Mouse (Mus musculus) intestine, postnatal 0 days (tissue): Measurements from ENCODE around the gene Pdss1. TPM values are rescaled to one million over a fixed set of nuclear protein-coding genes. Genes with fewer than 3 reads are reported as not detected.
"Not testable (repeated sequence)": the region's sequence is repeated elsewhere in the genome, so short reads cannot be mapped to it uniquely, and the experiment has no call there.

ENCODE experiments used
- ATAC-seq: fragments of 200-750 bp; cut with Nextera tagmentation; 2 replicates; pipeline ENCODE4 v1.8.0; 2017; ENCODE audit warnings: mild to moderate bottlenecking, moderate TSS enrichment, moderate library complexity
- H3K27ac ChIP-seq: fragments of 300-500 bp; sonication (generic); 2 replicates; pipeline ENCODE4 v1.5.1; 2014; ENCODE audit warnings: mild to moderate bottlenecking, low read depth, low read length, moderate library complexity
- H3K27me3 ChIP-seq: fragments of 300-500 bp; sonication (generic); replicated peaks from 2 replicates; pipeline ENCODE4 v1.6.1; 2014; ENCODE audit warnings: low read length, mixed read lengths; ENCODE audit not compliant: control insufficient read depth, insufficient read depth
- H3K36me3 ChIP-seq: fragments of 300-500 bp; sonication (generic); 2 replicates; pipeline ENCODE4 v1.6.1; 2014; ENCODE audit warnings: mild to moderate bottlenecking, moderate library complexity; ENCODE audit not compliant: control insufficient read depth, insufficient read depth
- H3K4me1 ChIP-seq: fragments of 300-500 bp; sonication (generic); replicated peaks from 2 replicates; pipeline ENCODE4 v1.6.1; 2014; ENCODE audit warnings: antibody characterized with exemption, low read length, mixed read lengths; ENCODE audit not compliant: control insufficient read depth, insufficient read depth
- H3K4me2 ChIP-seq: fragments of 300-500 bp; sonication (generic); replicated peaks from 2 replicates; pipeline ENCODE4 v1.6.1; 2014; ENCODE audit warnings: low read depth, mild to moderate bottlenecking, moderate library complexity
- H3K4me3 ChIP-seq: fragments of 300-500 bp; sonication (generic); 2 replicates; pipeline ENCODE4 v1.5.1; 2014; ENCODE audit warnings: low read depth, low read length
- H3K9ac ChIP-seq: fragments of 300-500 bp; sonication (generic); 2 replicates; pipeline ENCODE4 v1.6.1; 2014; ENCODE audit warnings: mild to moderate bottlenecking, low read depth, low read length
- H3K9me3 ChIP-seq: fragments of 300-500 bp; sonication (generic); 2 replicates; pipeline ENCODE4 v1.6.1; 2016; ENCODE audit warnings: mixed run types; ENCODE audit not compliant: control insufficient read depth
- CTCF ChIP-seq: sonication (generic); IDR thresholded peaks from 2 replicates; pipeline ENCODE4 v1.5.1; 2016; ENCODE audit warnings: low read depth, mild to moderate bottlenecking, control low read depth, antibody characterized with exemption, moderate library complexity
- WGBS: fragments of 180-500 bp; shearing (Covaris S2); extraction: QIAGEN DNeasy Blood & Tissue Kit; methylation state at CpG from one replicate; pipeline ENCODE4 v1.1.7; 2014; 5-methylcytosine and 5-hydroxymethylcytosine counted together
- polyA plus RNA-seq: library from polyadenylated mRNA; unstranded; fragments of >200 nt; fragmentation: Nextera tagmentation; extraction: Ambion mirVana; gene quantifications from 2 replicates; pipeline ENCODE4 v1.2.1, GENCODE M21; 2015

Pdss1 gene
- polyA plus RNA-seq, 1 experiment from 2014 or later: 26.6 TPM

DNA sequence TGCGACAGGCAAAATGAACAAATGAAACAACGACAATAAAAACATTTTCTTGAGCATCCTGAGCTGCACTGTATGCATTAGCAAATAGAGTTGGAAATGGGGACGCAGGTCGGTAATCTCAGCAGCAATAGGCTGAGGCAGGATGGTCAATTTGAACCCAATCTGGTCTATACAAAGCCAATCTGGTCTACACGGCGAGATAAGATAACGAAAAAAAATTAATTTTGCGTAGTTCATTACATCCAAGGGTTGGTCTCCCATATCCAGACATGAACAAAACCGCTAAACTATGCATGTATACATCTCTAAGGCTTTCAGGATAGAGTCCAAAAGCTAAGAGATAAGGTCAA lies 415 bp upstream of the Pdss1 start:
- Histone ChIP-seq H3K9me3 (no peaks in the 10 kb centered on the region), H3K27me3 (no peaks in the 10 kb centered on the region), H3K4me3 (peak overlapping the region; percentile 97), H3K36me3 (no peaks in the 10 kb centered on the region), H3K9ac (peak overlapping the region; percentile 83), H3K4me1 (0 out of 2 replicates have a peak, but pooled peaks cover 6% of the 10 kb centered on the region), H3K4me2 (peak overlapping the region; percentile 77), H3K27ac (peak overlapping the region; percentile 93)
- WGBS: 14% methylated on average over 9 of the region's 9 CpGs
- no peak; the same call in 1 of the 2 replicates for ATAC-seq
- TF ChIP-seq CTCF: no peak

DNA sequence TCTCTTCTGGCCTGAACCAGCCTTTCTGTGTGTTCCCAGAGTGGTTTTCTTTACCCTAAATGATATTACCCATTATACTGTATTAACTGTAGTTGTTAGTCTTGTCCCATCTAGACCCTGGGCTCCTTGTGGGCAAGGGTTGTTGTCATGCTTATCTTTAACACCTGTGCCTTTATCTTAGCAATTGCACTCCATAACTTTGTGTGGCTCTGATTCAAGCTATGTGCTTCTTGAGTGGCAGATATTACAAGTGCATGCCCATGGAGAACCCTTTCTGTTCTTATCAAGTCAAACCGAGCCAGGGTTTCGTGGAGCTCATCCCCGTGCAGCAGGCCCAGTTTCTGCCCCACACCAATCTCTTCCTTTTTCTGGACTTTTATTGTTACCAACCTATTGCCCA lies 8.6 kb downstream of the Pdss1 start:
- no peak for TF ChIP-seq CTCF
- H3K9ac ChIP-seq: no peak overlapping the region
- 68% methylated on average over 3 of the region's 3 CpGs for WGBS
- H3K4me1 ChIP-seq: no peaks in the 10 kb centered on the region
- no peaks in the 10 kb centered on the region for H3K9me3 ChIP-seq
- H3K36me3 ChIP-seq: peaks cover 41% of the 10 kb centered on the region
- H3K4me3 ChIP-seq: no peak overlapping the region
- no peak overlapping the region for H3K27ac ChIP-seq
- H3K4me2 ChIP-seq: no peak overlapping the region
- ATAC-seq: no peak
- H3K27me3 ChIP-seq: no peaks in the 10 kb centered on the region

GRCm38 (mm10) chr2:22914421-22914820 lies 19.1 kb downstream of the Pdss1 start:
- Histone ChIP-seq H3K27ac (no peak overlapping the region), H3K36me3 (peaks cover 33% of the 10 kb centered on the region), H3K4me3 (no peak overlapping the region), H3K4me2 (no peak overlapping the region), H3K9ac (no peak overlapping the region), H3K27me3 (no peaks in the 10 kb centered on the region), H3K9me3 (no peaks in the 10 kb centered on the region), H3K4me1 (no peaks in the 10 kb centered on the region)
- peak; percentile 60; the same call in 1 of the 2 replicates for ATAC-seq
- WGBS: 63% methylated on average over 3 of the region's 3 CpGs
- no peak for TF ChIP-seq CTCF

- no peak overlapping the region for H3K27ac ChIP-seq
Observed at GRCm38 (mm10) chr2:22918651-22919050, 23.3 kb downstream of the Pdss1 start.

GRCm38 (mm10) chr2:22925911-22926310 lies 30.6 kb downstream of the Pdss1 start:
- not testable (repeated sequence) for H3K36me3 ChIP-seq, H3K27ac ChIP-seq, H3K4me2 ChIP-seq, H3K9ac ChIP-seq, H3K4me1 ChIP-seq, ATAC-seq, H3K4me3 ChIP-seq, H3K9me3 ChIP-seq, H3K27me3 ChIP-seq
- 94% methylated on average over 2 of the region's 3 CpGs for WGBS

More at GRCm38 (mm10) chr2:22918651-22919050, 23.3 kb downstream of the Pdss1 start:
- Histone ChIP-seq H3K4me3 (no peak overlapping the region), H3K4me2 (no peak overlapping the region), H3K27me3 (no peaks in the 10 kb centered on the region), H3K36me3 (peaks cover 32% of the 10 kb centered on the region), H3K9ac (no peak overlapping the region), H3K4me1 (no peaks in the 10 kb centered on the region), H3K9me3 (no peaks in the 10 kb centered on the region)
- WGBS: 88% methylated on average over 2 of the region's 2 CpGs
- no peak for ATAC-seq
- no peak for TF ChIP-seq CTCF

DNA sequence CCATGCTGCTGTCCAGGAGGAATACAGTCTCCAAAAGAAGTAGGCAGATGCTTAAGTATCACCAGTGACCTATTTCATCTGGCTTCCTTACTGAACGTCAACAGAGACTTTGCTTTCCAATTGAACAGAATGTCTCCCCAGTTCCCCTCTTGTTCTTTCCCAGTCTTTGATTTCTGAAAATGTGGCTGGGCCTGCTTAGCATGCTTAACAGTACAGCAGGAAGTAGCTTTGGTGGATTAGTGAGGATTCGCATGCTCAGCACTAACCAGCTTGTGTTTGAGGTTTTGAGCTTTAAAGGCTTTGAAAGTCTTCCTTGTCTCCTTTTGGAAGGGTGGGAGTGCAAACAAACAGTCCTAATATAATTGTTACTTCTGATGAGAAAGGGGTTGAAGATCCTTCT lies 32.9 kb downstream of the Pdss1 start:
- Histone ChIP-seq H3K27ac (no peak overlapping the region), H3K27me3 (no peaks in the 10 kb centered on the region), H3K36me3 (peaks cover 5% of the 10 kb centered on the region), H3K4me1 (no peaks in the 10 kb centered on the region), H3K9me3 (no peaks in the 10 kb centered on the region), H3K4me3 (no peak overlapping the region), H3K9ac (no peak overlapping the region), H3K4me2 (no peak overlapping the region)
- 90% methylated on average over 2 of the region's 2 CpGs for WGBS
- no peak for TF ChIP-seq CTCF
- ATAC-seq: no peak

DNA sequence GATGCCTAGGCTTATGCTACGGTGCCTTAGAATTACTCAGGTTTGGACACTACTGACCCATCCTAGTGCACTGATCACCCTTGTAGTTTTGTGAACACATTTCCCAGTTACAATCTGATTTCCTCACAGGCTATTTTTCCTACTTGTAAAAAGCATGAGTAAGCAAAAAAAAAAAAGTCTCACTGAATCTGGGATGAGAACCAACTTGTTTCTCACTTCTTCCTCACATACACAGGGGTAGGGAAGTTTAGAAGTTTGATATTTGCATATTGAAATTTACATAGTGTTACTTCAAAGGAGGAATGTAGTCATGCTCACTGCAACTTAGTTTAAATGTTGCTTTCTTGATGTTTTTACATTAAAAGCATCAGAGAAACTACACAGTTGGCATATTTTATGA lies 38.2 kb downstream of the Pdss1 start:
- Histone ChIP-seq H3K27ac (no peak overlapping the region), H3K9ac (no peak overlapping the region), H3K36me3 (peaks cover 15% of the 10 kb centered on the region), H3K27me3 (no peaks in the 10 kb centered on the region), H3K4me2 (no peak overlapping the region), H3K4me3 (no peak overlapping the region), H3K4me1 (no peaks in the 10 kb centered on the region), H3K9me3 (no peaks in the 10 kb centered on the region)
- ATAC-seq: no peak
- 97% methylated on average over 1 of the region's 1 CpGs for WGBS
- TF ChIP-seq CTCF: no peak
